Mouse (Mus musculus) kidney, adult 2 months (tissue): ENCODE data around the gene Clstn3.

ENCODE experiments used
- CTCF ChIP-seq: fragments of 200-500 bp; conservative IDR thresholded peaks from 2 replicates; pipeline ENCODE4 v1.5.1; 2011; ENCODE audit warnings: low read depth, mild to moderate bottlenecking, control low read depth, low read length, moderate library complexity, mixed read lengths; ENCODE audit not compliant: insufficient read depth, insufficient read length
- POLR2A ChIP-seq: fragments of 200-500 bp; IDR thresholded peaks from one replicate; pipeline ENCODE4 v1.6.1; 2011; ENCODE audit warnings: low read depth, low read length, control low read depth

DNA sequence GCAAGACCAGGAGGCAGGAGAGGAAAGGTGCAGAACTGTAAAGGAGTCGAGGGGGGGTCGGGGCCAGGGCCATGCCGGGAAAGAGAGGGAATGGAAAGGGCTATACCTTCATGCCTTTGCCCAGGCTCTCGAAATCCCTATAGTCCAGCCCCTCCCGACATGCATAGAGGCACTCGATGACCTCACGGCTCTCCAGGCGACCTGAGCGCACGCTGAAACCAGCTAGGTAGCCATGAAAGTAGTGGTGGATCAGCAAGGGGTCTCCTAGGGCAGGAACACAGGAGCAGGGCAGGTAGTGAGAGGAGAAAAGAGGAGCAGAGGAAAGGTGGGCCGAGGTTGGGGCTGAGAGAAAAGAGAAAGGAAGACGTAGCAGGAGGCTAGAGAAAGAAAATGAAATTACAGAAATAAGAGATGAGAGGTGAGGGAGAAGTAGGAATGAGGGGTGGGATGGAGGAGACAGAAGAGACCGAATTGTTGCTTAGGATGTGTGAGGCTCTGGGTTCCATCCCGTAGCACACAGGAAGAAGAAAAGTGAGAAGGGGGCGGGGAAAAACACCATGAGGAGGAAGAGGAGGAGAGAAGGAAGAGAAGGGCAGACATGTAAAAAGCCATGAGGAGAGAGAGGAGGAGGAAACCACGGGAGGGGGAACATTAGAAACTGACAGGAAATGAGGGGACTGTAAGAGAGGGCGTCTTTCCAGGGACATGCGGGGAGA, 14.8 kb downstream of the Clstn3 start:
- TF ChIP-seq CTCF: no peak
- no peak for TF ChIP-seq POLR2A
